Mouse (Mus musculus) G1E (cell line): ENCODE results near the gene Akap9. TPM values are rescaled to one million over a fixed set of nuclear protein-coding genes. Genes with fewer than 3 reads are reported as not detected.

ENCODE experiments used
- ATAC-seq: 2 replicates; pipeline ENCODE4 v1.8.0; 2016; ENCODE audit warnings: mild to moderate bottlenecking; ENCODE audit not compliant: insufficient number of reproducible peaks, poor library complexity, low FRiP score, severe bottlenecking; ENCODE audit errors: extremely low read depth
- DNase-seq: peaks from one replicate; pipeline ENCODE4 v3.0.0; 2012; ENCODE audit warnings: low spot score
- H3K27me3 ChIP-seq: 2 replicates; pipeline ENCODE4 v1.6.1; 2012; ENCODE audit warnings: mild to moderate bottlenecking, low read length, inconsistent platforms; ENCODE audit not compliant: insufficient read depth
- H3K36me3 ChIP-seq: replicated peaks from 2 replicates; pipeline ENCODE3; 2012; ENCODE audit warnings: mild to moderate bottlenecking, inconsistent platforms
- H3K4me1 ChIP-seq: 2 replicates; pipeline ENCODE4 v1.6.1; 2012; ENCODE audit warnings: low read depth, low read length, inconsistent platforms, mixed read lengths; ENCODE audit not compliant: insufficient read depth
- H3K4me3 ChIP-seq: 2 replicates; pipeline ENCODE4 v1.5.1; 2012; ENCODE audit warnings: low read depth, mild to moderate bottlenecking, inconsistent platforms, low read length, moderate library complexity, mixed read lengths
- H3K9me3 ChIP-seq: replicated peaks from 2 replicates; pipeline ENCODE4 v1.6.1; 2012; ENCODE audit warnings: inconsistent platforms
- CTCF ChIP-seq: IDR thresholded peaks from 2 replicates; pipeline ENCODE4 v1.5.1; 2012; ENCODE audit warnings: low read depth, low read length, inconsistent platforms, mixed read lengths
- GATA1 ChIP-seq: IDR thresholded peaks from 2 replicates; pipeline ENCODE4 v1.6.1; 2012; ENCODE audit warnings: borderline replicate concordance, low read length, inconsistent platforms, mixed read lengths
- GATA2 ChIP-seq: IDR thresholded peaks from 2 replicates; pipeline ENCODE4 v1.6.1; 2012; ENCODE audit warnings: low read depth, low read length, inconsistent platforms, borderline replicate concordance
- POLR2AphosphoS5 ChIP-seq: IDR thresholded peaks from 2 replicates; pipeline ENCODE4 v1.6.1; 2012; ENCODE audit warnings: low read depth, low read length, inconsistent platforms; ENCODE audit not compliant: insufficient replicate concordance
- TAL1 ChIP-seq: conservative IDR thresholded peaks from 2 replicates; pipeline ENCODE4 v1.6.1; 2012; ENCODE audit warnings: low read depth, low read length, inconsistent platforms, mixed read lengths
- polyA plus RNA-seq: library from polyadenylated mRNA; stranded (reverse); fragments of >175 nt; gene quantifications from 2 replicates; pipeline ENCODE4 v1.2.3, GENCODE M21; 2012
- total RNA-seq, 2 experiments: library from RNA; stranded (forward) in 1 of 2; stranded (reverse) in 1 of 2; fragments of 200-1000 nt in 1 of 2; fragments of >200 nt in 1 of 2; fragmentation: Nextera tagmentation in 1 of 2; gene quantifications; 2 replicates each; pipeline ENCODE4 v1.2.3; 2014 to 2017

Akap9 gene
- total and polyA plus RNA-seq, 3 experiments, result 31.2 to 119 (median 58.1) TPM

GRCm38 (mm10) chr5:3922350-3922749 lies 5.5 kb upstream of the Akap9 start:
- H3K4me1 ChIP-seq, result peaks cover 5% of the 10 kb centered on the region
- ATAC-seq, result no peak
- DNase-seq, result no peak

GRCm38 (mm10) chr5:3926666-3927065 lies 1.2 kb upstream of the Akap9 start:
- H3K9me3 ChIP-seq, result no peaks in the 10 kb centered on the region
- no peak for ATAC-seq
- H3K27me3 ChIP-seq, result peaks cover 3% of the 10 kb centered on the region; the same call in 1 of the 2 replicates
- no peak for DNase-seq
- peaks cover 5% of the 10 kb centered on the region for H3K36me3 ChIP-seq
- H3K4me1 ChIP-seq, result peaks cover 25% of the 10 kb centered on the region
- TF ChIP-seq POLR2AphosphoS5, result no peak
- TF ChIP-seq TAL1, result no peak
- TF ChIP-seq GATA2, result no peak
- TF ChIP-seq CTCF, result no peak
- TF ChIP-seq GATA1, result no peak
- no peak overlapping the region for H3K4me3 ChIP-seq

More at GRCm38 (mm10) chr5:3922350-3922749, 5.5 kb upstream of the Akap9 start:
- no peak for TF ChIP-seq CTCF
- TF ChIP-seq TAL1, result no peak
- no peak for TF ChIP-seq GATA1
- TF ChIP-seq POLR2AphosphoS5, result no peak
- TF ChIP-seq GATA2, result no peak
- Histone ChIP-seq H3K9me3 (no peaks in the 10 kb centered on the region), H3K4me3 (no peak overlapping the region), H3K36me3 (no peaks in the 10 kb centered on the region), H3K27me3 (peaks cover 19% of the 10 kb centered on the region)

DNA sequence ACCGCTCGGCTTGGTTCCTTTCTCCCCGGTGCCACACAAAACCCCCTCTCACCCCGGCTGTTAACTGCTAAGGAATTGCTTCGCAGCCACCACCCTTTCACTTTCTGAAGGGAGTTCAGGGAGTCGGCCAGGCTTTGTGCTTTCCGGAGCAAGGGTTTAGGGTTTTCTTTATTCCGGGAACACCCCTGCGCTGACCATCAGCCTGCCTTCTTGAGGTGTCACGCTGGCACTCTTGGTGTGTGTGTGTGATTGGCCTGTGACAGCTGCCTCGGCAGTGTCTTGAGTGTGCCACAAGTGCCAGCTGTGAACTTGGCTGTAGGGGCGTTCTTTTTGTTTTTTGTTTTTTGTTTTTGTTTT lies 814 bp downstream of the Akap9 start:
- Histone ChIP-seq H3K4me1 (peaks cover 25% of the 10 kb centered on the region), H3K36me3 (peaks cover 20% of the 10 kb centered on the region), H3K4me3 (peak overlapping the region; percentile 89), H3K9me3 (no peaks in the 10 kb centered on the region), H3K27me3 (no peaks in the 10 kb centered on the region)
- DNase-seq (no peak), ATAC-seq (peak; percentile 62)
- TF ChIP-seq CTCF (no peak), GATA1 (no peak), GATA2 (no peak), TAL1 (no peak), POLR2AphosphoS5 (no peak)

DNA sequence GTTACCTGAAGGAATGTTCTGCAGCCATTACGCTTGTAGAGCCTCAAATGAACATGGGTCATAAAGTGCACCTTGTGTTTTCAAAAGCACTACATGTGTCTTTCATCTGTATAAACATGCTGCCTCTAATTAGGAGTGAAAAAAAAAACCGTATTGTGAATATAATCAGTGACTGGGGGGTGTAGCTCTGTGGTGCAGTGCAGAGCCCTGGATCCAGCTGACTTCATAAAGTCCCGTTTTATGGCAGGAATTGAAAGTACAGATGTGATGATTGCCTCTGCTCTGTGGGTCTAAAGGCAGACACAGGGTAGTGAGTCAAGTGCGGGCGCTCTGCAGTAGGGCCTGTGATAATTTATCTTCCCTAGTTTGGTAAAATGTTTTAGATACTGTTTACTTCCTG lies 2.9 kb downstream of the Akap9 start:
- ATAC-seq (no peak), DNase-seq (no peak)
- Histone ChIP-seq H3K4me1 (peaks cover 25% of the 10 kb centered on the region), H3K4me3 (no peak overlapping the region), H3K27me3 (no peaks in the 10 kb centered on the region), H3K9me3 (no peaks in the 10 kb centered on the region), H3K36me3 (peaks cover 28% of the 10 kb centered on the region)
- TF ChIP-seq TAL1 (no peak), GATA2 (no peak), CTCF (no peak), POLR2AphosphoS5 (no peak), GATA1 (no peak)

DNA sequence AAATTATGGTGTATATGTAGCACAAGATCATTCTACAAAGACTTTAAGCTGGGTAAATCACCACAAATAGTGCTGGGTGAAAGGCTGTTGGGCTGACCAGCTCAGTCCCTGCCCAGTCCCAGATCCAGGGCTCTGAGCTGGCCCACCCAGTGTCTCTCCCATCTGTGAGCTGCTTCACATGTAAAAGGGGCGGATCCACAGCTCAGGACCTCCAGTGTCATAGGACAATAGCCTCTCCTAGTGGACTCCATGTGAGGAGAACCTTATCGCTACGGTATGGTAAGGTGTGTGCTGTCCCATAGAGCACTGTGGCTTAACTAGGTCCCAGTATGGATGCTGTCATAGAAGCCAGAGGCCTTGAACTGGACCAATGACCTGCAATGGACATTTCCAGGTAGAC lies 3.8 kb downstream of the Akap9 start:
- DNase-seq (no peak), ATAC-seq (no peak)
- no peaks in the 10 kb centered on the region for H3K9me3 ChIP-seq
- TF ChIP-seq TAL1 (no peak), POLR2AphosphoS5 (no peak), GATA2 (no peak), GATA1 (no peak), CTCF (no peak)
- peaks cover 30% of the 10 kb centered on the region for H3K36me3 ChIP-seq
- H3K27me3 ChIP-seq, result no peaks in the 10 kb centered on the region
- H3K4me3 ChIP-seq, result no peak overlapping the region
- peaks cover 23% of the 10 kb centered on the region for H3K4me1 ChIP-seq

- ATAC-seq (no peak), DNase-seq (no peak)
- no peaks in the 10 kb centered on the region for H3K9me3 ChIP-seq
- no peak for TF ChIP-seq GATA2
- H3K4me1 ChIP-seq, result peaks cover 14% of the 10 kb centered on the region
- no peak overlapping the region for H3K4me3 ChIP-seq
- peaks cover 36% of the 10 kb centered on the region for H3K36me3 ChIP-seq
- H3K27me3 ChIP-seq, result no peaks in the 10 kb centered on the region
These were observed 5.7 kb downstream of the Akap9 start for GRCm38 (mm10) chr5:3933551-3933950.

- H3K27me3 ChIP-seq, result no peaks in the 10 kb centered on the region
- no peak overlapping the region for H3K4me3 ChIP-seq
- H3K9me3 ChIP-seq, result no peaks in the 10 kb centered on the region
- peaks cover 48% of the 10 kb centered on the region for H3K36me3 ChIP-seq
- ATAC-seq, result no peak
- TF ChIP-seq CTCF (no peak), POLR2AphosphoS5 (no peak), GATA2 (no peak), TAL1 (no peak), GATA1 (no peak)
- DNase-seq, result no peak
- H3K4me1 ChIP-seq, result peaks cover 1% of the 10 kb centered on the region
These were observed 7.4 kb downstream of the Akap9 start for GRCm38 (mm10) chr5:3935266-3935665.
